Mouse (Mus musculus): ENCODE measurements around the gene Wnt4. TPM values are rescaled to one million over a fixed set of nuclear protein-coding genes. Genes with fewer than 3 reads are reported as not detected.
A peak's percentile ranks its signal among the peaks of the same experiment; 100 is the strongest.

Wnt4 gene
- total and polyA plus RNA-seq, 3 experiments, result 0.23 to 0.47 (median 0.25) TPM

GRCm38 (mm10) chr4:137294474-137294873 lies 17.2 kb downstream of the Wnt4 start:
- H3K4me1 ChIP-seq (ENCODE audit: control insufficient read depth, insufficient read depth, low read length), result 0 out of 2 replicates have a peak, but pooled peaks cover 2% of the 10 kb centered on the region
- DNase-seq, result no peak
- H3K4me3 ChIP-seq, result no peak overlapping the region
- no peaks in the 10 kb centered on the region for H3K36me3 ChIP-seq (ENCODE audit: control insufficient read depth, insufficient read depth, low read length)
- H3K27me3 ChIP-seq (ENCODE audit: control insufficient read depth, insufficient read depth, low read length), result no peaks in the 10 kb centered on the region
- TF ChIP-seq POLR2A (IDR thresholded peaks at IDR 0.05; ENCODE audit: insufficient read depth, low read depth, low read length) (no peak), CTCF (IDR thresholded peaks at IDR 0.05) (no peak)
- intact Hi-C loops (cut with DNase I), result no loop called here
- H3K79me2 ChIP-seq (replicated peaks; ENCODE audit: control insufficient read depth, insufficient read depth, low read length), result no peaks in the 10 kb centered on the region
- no peak overlapping the region for H3K27ac ChIP-seq
- no peak overlapping the region for H3K9ac ChIP-seq (ENCODE audit: low read depth, low read length)
- WGBS, result 82% methylated on average over 5 of the region's 5 CpGs

DNA sequence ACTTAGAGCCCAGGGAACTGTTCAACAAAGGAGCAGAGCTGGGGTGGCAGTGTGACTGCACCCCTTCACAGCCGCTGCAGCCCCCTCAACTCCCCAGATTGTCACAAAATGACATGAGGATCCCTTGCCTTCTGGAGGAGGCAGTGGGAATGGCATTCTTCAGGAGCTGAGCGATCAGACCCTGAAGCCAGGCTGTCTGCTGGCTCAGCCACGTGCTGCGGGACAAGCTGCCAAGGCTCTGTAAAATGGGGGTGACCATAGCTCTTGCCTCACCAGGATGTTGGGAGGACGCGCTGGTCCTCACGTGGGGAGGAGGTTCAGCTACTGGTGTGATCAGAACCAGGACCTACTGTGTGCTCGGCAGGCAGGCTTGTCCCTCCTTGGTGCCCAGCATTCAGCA lies 17.7 kb downstream of the Wnt4 start:
- no peak for TF ChIP-seq POLR2A (IDR thresholded peaks at IDR 0.05; ENCODE audit: insufficient read depth, low read depth, low read length)
- no peak for TF ChIP-seq CTCF (IDR thresholded peaks at IDR 0.05)
- no peak for TF ChIP-seq EP300 (IDR thresholded peaks at IDR 0.05; ENCODE audit: insufficient read depth, low read depth, low read length)
- Histone ChIP-seq H3K36me3 (ENCODE audit: control insufficient read depth, insufficient read depth, low read length) (no peaks in the 10 kb centered on the region), H3K4me1 (ENCODE audit: control insufficient read depth, insufficient read depth, low read length) (0 out of 2 replicates have a peak, but pooled peaks cover 2% of the 10 kb centered on the region), H3K27ac (no peak overlapping the region), H3K79me2 (replicated peaks; ENCODE audit: control insufficient read depth, insufficient read depth, low read length) (no peaks in the 10 kb centered on the region), H3K4me3 (no peak overlapping the region), H3K9ac (ENCODE audit: low read depth, low read length) (no peak overlapping the region), H3K27me3 (ENCODE audit: control insufficient read depth, insufficient read depth, low read length) (no peaks in the 10 kb centered on the region)
- intact Hi-C loops (cut with DNase I), result no loop called here
- DNase-seq, result no peak
- 81% methylated on average over 8 of the region's 8 CpGs for WGBS

DNA sequence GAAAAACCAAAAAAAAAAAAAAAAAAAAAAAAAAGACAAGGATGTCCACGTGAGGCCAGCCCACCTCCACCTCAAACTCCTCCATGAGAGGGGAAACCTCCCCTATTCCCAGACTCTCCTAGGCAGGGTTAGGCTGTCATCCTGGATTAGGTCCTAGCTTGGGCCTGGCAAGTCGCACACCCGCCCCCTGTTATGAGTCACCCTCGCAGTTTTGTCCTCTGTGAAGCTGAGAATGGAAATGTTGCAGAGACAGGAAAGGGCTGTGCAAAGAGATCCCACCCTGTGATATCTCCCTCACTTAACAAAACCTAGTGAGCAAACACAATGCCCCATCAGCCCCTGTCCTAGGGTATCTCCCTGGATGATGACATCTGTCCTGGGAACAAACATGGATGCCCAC lies 20.3 kb downstream of the Wnt4 start:
- intact Hi-C loops (cut with DNase I), result no loop called here
- TF ChIP-seq POLR2A (IDR thresholded peaks at IDR 0.05; ENCODE audit: insufficient read depth, low read depth, low read length) (no peak), CTCF (IDR thresholded peaks at IDR 0.05) (no peak), EP300 (IDR thresholded peaks at IDR 0.05; ENCODE audit: insufficient read depth, low read depth, low read length) (no peak)

DNA sequence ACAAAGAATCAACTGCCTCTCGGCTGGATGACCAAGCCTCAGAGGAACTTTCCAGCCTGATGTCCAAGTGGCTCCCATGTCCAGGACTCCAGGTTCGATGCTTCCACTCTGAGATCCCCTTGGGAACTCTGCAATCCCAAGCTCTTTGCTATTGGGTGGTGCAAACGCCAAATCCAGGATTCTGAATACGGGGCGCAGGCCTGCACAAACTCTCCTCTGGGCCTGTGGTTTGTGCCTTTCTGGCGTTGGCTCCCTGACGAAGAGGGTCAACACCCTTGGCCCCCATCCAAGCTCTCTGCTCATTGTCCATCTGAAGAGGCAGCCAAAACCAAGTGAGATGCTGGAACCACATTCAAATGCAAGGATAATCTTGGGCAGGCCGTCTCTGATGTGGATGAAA lies 21.1 kb downstream of the Wnt4 start:
- TF ChIP-seq EP300 (IDR thresholded peaks at IDR 0.05; ENCODE audit: insufficient read depth, low read depth, low read length) (no peak), CTCF (IDR thresholded peaks at IDR 0.05) (no peak), POLR2A (IDR thresholded peaks at IDR 0.05; ENCODE audit: insufficient read depth, low read depth, low read length) (no peak)
- no peaks in the 10 kb centered on the region for H3K36me3 ChIP-seq (ENCODE audit: control insufficient read depth, insufficient read depth, low read length)
- no peaks in the 10 kb centered on the region for H3K79me2 ChIP-seq (replicated peaks; ENCODE audit: control insufficient read depth, insufficient read depth, low read length)
- intact Hi-C loops (cut with DNase I), result no loop called here
- 43% methylated on average over 8 of the region's 8 CpGs for WGBS
- H3K4me3 ChIP-seq, result no peak overlapping the region
- H3K9ac ChIP-seq (ENCODE audit: low read depth, low read length), result no peak overlapping the region
- H3K4me1 ChIP-seq (ENCODE audit: control insufficient read depth, insufficient read depth, low read length), result 0 out of 2 replicates have a peak, but pooled peaks cover 2% of the 10 kb centered on the region
- H3K27ac ChIP-seq, result peak overlapping the region; percentile 26
- H3K27me3 ChIP-seq (ENCODE audit: control insufficient read depth, insufficient read depth, low read length), result no peaks in the 10 kb centered on the region
- peak; percentile 48 to 59 for DNase-seq

More for the DNA sequence above, 20.3 kb downstream of the Wnt4 start:
- no peaks in the 10 kb centered on the region for H3K79me2 ChIP-seq (replicated peaks; ENCODE audit: control insufficient read depth, insufficient read depth, low read length)
- no peak overlapping the region; the same call in 1 of the 2 replicates for H3K27ac ChIP-seq
- WGBS, result 36% methylated on average over 4 of the region's 4 CpGs
- peak in 1 of 2 experiments; percentile 28 for DNase-seq
- H3K4me3 ChIP-seq, result no peak overlapping the region
- no peak overlapping the region for H3K9ac ChIP-seq (ENCODE audit: low read depth, low read length)
- no peaks in the 10 kb centered on the region for H3K27me3 ChIP-seq (ENCODE audit: control insufficient read depth, insufficient read depth, low read length)
- H3K36me3 ChIP-seq (ENCODE audit: control insufficient read depth, insufficient read depth, low read length), result no peaks in the 10 kb centered on the region
- H3K4me1 ChIP-seq (ENCODE audit: control insufficient read depth, insufficient read depth, low read length), result 0 out of 2 replicates have a peak, but pooled peaks cover 2% of the 10 kb centered on the region

DNA sequence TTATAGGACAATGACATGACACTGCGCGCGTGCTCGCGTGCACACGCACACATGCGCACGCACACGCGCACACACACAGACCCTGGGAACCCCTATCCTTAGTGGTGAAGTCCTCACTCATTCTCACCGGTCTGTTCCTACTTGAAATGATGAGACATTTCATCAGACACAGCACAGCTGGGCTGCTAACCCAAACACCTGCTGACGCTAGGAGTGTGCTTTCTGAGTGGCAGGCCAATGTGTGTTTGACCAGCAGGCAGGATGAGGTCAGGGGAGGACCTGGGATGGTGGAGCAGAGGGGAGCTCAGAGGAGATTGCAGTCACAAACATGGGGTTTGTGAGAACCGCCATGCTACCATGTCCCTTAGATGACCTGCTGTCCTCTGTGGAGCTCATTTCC lies 22.9 kb downstream of the Wnt4 start:
- no peak for TF ChIP-seq POLR2A (IDR thresholded peaks at IDR 0.05; ENCODE audit: insufficient read depth, low read depth, low read length)
- TF ChIP-seq CTCF (IDR thresholded peaks at IDR 0.05), result no peak
- TF ChIP-seq EP300 (IDR thresholded peaks at IDR 0.05; ENCODE audit: insufficient read depth, low read depth, low read length), result no peak
- intact Hi-C loops (cut with DNase I), result no loop called here
- no peaks in the 10 kb centered on the region for H3K79me2 ChIP-seq (replicated peaks; ENCODE audit: control insufficient read depth, insufficient read depth, low read length)
- H3K9ac ChIP-seq (ENCODE audit: low read depth, low read length), result no peak overlapping the region
- no peaks in the 10 kb centered on the region for H3K36me3 ChIP-seq (ENCODE audit: control insufficient read depth, insufficient read depth, low read length)
- no peak overlapping the region for H3K4me3 ChIP-seq
- WGBS, result 94% methylated on average over 13 of the region's 13 CpGs
- no peak for DNase-seq
- H3K4me1 ChIP-seq (ENCODE audit: control insufficient read depth, insufficient read depth, low read length), result 0 out of 2 replicates have a peak, but pooled peaks cover 2% of the 10 kb centered on the region
- H3K27me3 ChIP-seq (ENCODE audit: control insufficient read depth, insufficient read depth, low read length), result no peaks in the 10 kb centered on the region
- H3K27ac ChIP-seq, result no peak overlapping the region

GRCm38 (mm10) chr4:137301635-137302034 lies 24.3 kb downstream of the Wnt4 start:
- intact Hi-C loops (cut with DNase I), result no loop called here

More at GRCm38 (mm10) chr4:137301635-137302034, 24.3 kb downstream of the Wnt4 start:
- Histone ChIP-seq H3K79me2 (replicated peaks; ENCODE audit: control insufficient read depth, insufficient read depth, low read length) (no peaks in the 10 kb centered on the region), H3K4me1 (ENCODE audit: control insufficient read depth, insufficient read depth, low read length) (0 out of 2 replicates have a peak, but pooled peaks cover 2% of the 10 kb centered on the region), H3K27ac (no peak overlapping the region), H3K36me3 (ENCODE audit: control insufficient read depth, insufficient read depth, low read length) (no peaks in the 10 kb centered on the region), H3K9ac (ENCODE audit: low read depth, low read length) (no peak overlapping the region), H3K4me3 (no peak overlapping the region), H3K27me3 (ENCODE audit: control insufficient read depth, insufficient read depth, low read length) (no peaks in the 10 kb centered on the region)
- WGBS, result 52% methylated on average over 16 of the region's 16 CpGs
- DNase-seq, result no peak
- TF ChIP-seq EP300 (IDR thresholded peaks at IDR 0.05; ENCODE audit: insufficient read depth, low read depth, low read length) (no peak), POLR2A (IDR thresholded peaks at IDR 0.05; ENCODE audit: insufficient read depth, low read depth, low read length) (no peak), CTCF (IDR thresholded peaks at IDR 0.05) (no peak)
